Mouse (Mus musculus) forebrain, embryonic 13.5 days (tissue): ENCODE data around the gene A830031A19Rik. TPM values are rescaled to one million over a fixed set of nuclear protein-coding genes. Genes with fewer than 3 reads are reported as not detected.

Experiments used
- ATAC-seq: fragments of 200-750 bp; cut with Nextera tagmentation; 2 replicates; pipeline ENCODE4 v1.8.0; 2017
- H3K27ac ChIP-seq: fragments of 300-500 bp; sonication (generic); 2 replicates; pipeline ENCODE4 v1.5.1; 2015; ENCODE audit warnings: inconsistent platforms, mild to moderate bottlenecking, moderate library complexity
- H3K27me3 ChIP-seq: fragments of 300-500 bp; sonication (generic); 2 replicates; pipeline ENCODE4 v1.6.1; 2015; ENCODE audit warnings: mild to moderate bottlenecking, inconsistent platforms
- H3K36me3 ChIP-seq: fragments of 300-500 bp; sonication (generic); 2 replicates; pipeline ENCODE4 v1.6.1; 2015; ENCODE audit warnings: mild to moderate bottlenecking, inconsistent platforms; ENCODE audit not compliant: poor library complexity, severe bottlenecking
- H3K4me1 ChIP-seq: fragments of 300-500 bp; sonication (generic); 2 replicates; pipeline ENCODE4 v1.6.1; 2015; ENCODE audit warnings: inconsistent platforms
- H3K4me2 ChIP-seq: fragments of 300-500 bp; sonication (generic); 2 replicates; pipeline ENCODE4 v1.6.1; 2015; ENCODE audit warnings: inconsistent platforms, mild to moderate bottlenecking, moderate library complexity
- H3K4me3 ChIP-seq: fragments of 300-500 bp; sonication (generic); 2 replicates; pipeline ENCODE4 v1.5.1; 2015; ENCODE audit warnings: mild to moderate bottlenecking, inconsistent platforms
- H3K9ac ChIP-seq: fragments of 300-500 bp; sonication (generic); 2 replicates; pipeline ENCODE4 v1.6.1; 2015; ENCODE audit warnings: mild to moderate bottlenecking, inconsistent platforms
- H3K9me3 ChIP-seq: fragments of 300-500 bp; sonication (generic); replicated peaks from 2 replicates; pipeline ENCODE4 v1.6.1; 2016; ENCODE audit warnings: inconsistent platforms
- WGBS: fragments of 180-500 bp; shearing (Covaris S2); methylation state at CpG from one replicate; pipeline ENCODE4 v1.1.7; 2015; 5-methylcytosine and 5-hydroxymethylcytosine counted together
- polyA plus RNA-seq: library from polyadenylated mRNA; unstranded; fragments of >200 nt; fragmentation: Nextera tagmentation; extraction: Ambion mirVana; gene quantifications from 2 replicates; pipeline ENCODE4 v1.2.1, GENCODE M21; 2015

The A830031A19Rik gene
- polyA plus RNA-seq, 1 experiment from 2014 or later = not detected

- no peak overlapping the region for H3K4me2 ChIP-seq
Measured at GRCm38 (mm10) chr11:24103128-24103742, 28.4 kb upstream of the A830031A19Rik start.

GRCm38 (mm10) chr11:24102372-24102771, 27.5 kb upstream of the A830031A19Rik start:
- Histone ChIP-seq H3K4me1 (peaks cover 81% of the 10 kb centered on the region), H3K27me3 (no peaks in the 10 kb centered on the region), H3K27ac (no peak overlapping the region), H3K4me2 (no peak overlapping the region), H3K9ac (no peak overlapping the region), H3K4me3 (no peak overlapping the region), H3K36me3 (no peaks in the 10 kb centered on the region), H3K9me3 (no peaks in the 10 kb centered on the region)
- 72% methylated on average over 2 of the region's 2 CpGs for WGBS
- ATAC-seq = no peak

More at GRCm38 (mm10) chr11:24103128-24103742, 28.4 kb upstream of the A830031A19Rik start:
- Histone ChIP-seq H3K9me3 (no peaks in the 10 kb centered on the region), H3K27me3 (no peaks in the 10 kb centered on the region), H3K9ac (no peak overlapping the region), H3K27ac (no peak overlapping the region), H3K36me3 (no peaks in the 10 kb centered on the region), H3K4me1 (peaks cover 81% of the 10 kb centered on the region), H3K4me3 (no peak overlapping the region)
- ATAC-seq = no peak
- WGBS = 83% methylated on average over 6 of the region's 6 CpGs

- no peak overlapping the region for H3K9ac ChIP-seq
- ATAC-seq = no peak
- H3K4me3 ChIP-seq = no peak overlapping the region
- no peaks in the 10 kb centered on the region for H3K36me3 ChIP-seq
- H3K27ac ChIP-seq = 0 out of 2 replicates have a peak overlapping the region, but pooled peaks have one; percentile 82
- H3K27me3 ChIP-seq = no peaks in the 10 kb centered on the region
- peaks cover 82% of the 10 kb centered on the region for H3K4me1 ChIP-seq
- no peaks in the 10 kb centered on the region for H3K9me3 ChIP-seq
- no peak overlapping the region for H3K4me2 ChIP-seq
- 87% methylated on average over 3 of the region's 3 CpGs for WGBS
Measured at GRCm38 (mm10) chr11:24101625-24102024, 26.8 kb upstream of the A830031A19Rik start.

GRCm38 (mm10) chr11:24100449-24101070, 25.7 kb upstream of the A830031A19Rik start:
- ATAC-seq = peak; percentile 16; the same call in 1 of the 2 replicates
- WGBS = 47% methylated on average over 4 of the region's 4 CpGs
- peak overlapping the region; percentile 82 for H3K27ac ChIP-seq
- no peaks in the 10 kb centered on the region for H3K36me3 ChIP-seq
- H3K9ac ChIP-seq = peak overlapping the region; percentile 45; the same call in 1 of the 2 replicates
- H3K27me3 ChIP-seq = no peaks in the 10 kb centered on the region
- no peaks in the 10 kb centered on the region for H3K9me3 ChIP-seq
- H3K4me1 ChIP-seq = peaks cover 87% of the 10 kb centered on the region
- H3K4me2 ChIP-seq = peak overlapping the region; percentile 56
- H3K4me3 ChIP-seq = no peak overlapping the region

- H3K27ac ChIP-seq = peak overlapping the region; percentile 82
- H3K9me3 ChIP-seq = no peaks in the 10 kb centered on the region
- peak; percentile 36; the same call in 1 of the 2 replicates for ATAC-seq
- H3K36me3 ChIP-seq = no peaks in the 10 kb centered on the region
- H3K4me1 ChIP-seq = peaks cover 94% of the 10 kb centered on the region
- peak overlapping the region; percentile 56 for H3K4me2 ChIP-seq
- 7% methylated on average over 6 of the region's 7 CpGs for WGBS
- peak overlapping the region; percentile 49 for H3K9ac ChIP-seq
- H3K4me3 ChIP-seq = peak overlapping the region; percentile 12; the same call in 1 of the 2 replicates
- H3K27me3 ChIP-seq = no peaks in the 10 kb centered on the region
Measured at GRCm38 (mm10) chr11:24099886-24100293, 25.0 kb upstream of the A830031A19Rik start.

GRCm38 (mm10) chr11:24099215-24099614, 24.4 kb upstream of the A830031A19Rik start:
- ATAC-seq = no peak
- Histone ChIP-seq H3K27me3 (no peaks in the 10 kb centered on the region), H3K27ac (peak overlapping the region; percentile 82), H3K36me3 (no peaks in the 10 kb centered on the region), H3K9me3 (no peaks in the 10 kb centered on the region), H3K4me3 (peak overlapping the region; percentile 20), H3K9ac (peak overlapping the region; percentile 45), H3K4me2 (peak overlapping the region; percentile 56), H3K4me1 (peaks cover 96% of the 10 kb centered on the region)
- 65% methylated on average over 10 of the region's 10 CpGs for WGBS

GRCm38 (mm10) chr11:24098662-24099061, 23.8 kb upstream of the A830031A19Rik start:
- peak overlapping the region; percentile 56 for H3K4me2 ChIP-seq
- 10% methylated on average over 3 of the region's 3 CpGs for WGBS
- H3K27me3 ChIP-seq = no peaks in the 10 kb centered on the region
- peak overlapping the region; percentile 45 for H3K9ac ChIP-seq
- no peak for ATAC-seq
- no peaks in the 10 kb centered on the region for H3K36me3 ChIP-seq
- no peaks in the 10 kb centered on the region for H3K9me3 ChIP-seq
- peaks cover 99% of the 10 kb centered on the region for H3K4me1 ChIP-seq
- H3K4me3 ChIP-seq = peak overlapping the region; percentile 20
- H3K27ac ChIP-seq = peak overlapping the region; percentile 82

GRCm38 (mm10) chr11:24098069-24098468, 23.2 kb upstream of the A830031A19Rik start:
- Histone ChIP-seq H3K27me3 (no peaks in the 10 kb centered on the region), H3K4me3 (no peak overlapping the region), H3K9me3 (no peaks in the 10 kb centered on the region), H3K4me2 (peak overlapping the region; percentile 56), H3K9ac (peak overlapping the region; percentile 46; the same call in 1 of the 2 replicates), H3K4me1 (peaks cover 98% of the 10 kb centered on the region), H3K27ac (peak overlapping the region; percentile 93), H3K36me3 (0 out of 2 replicates have a peak, but pooled peaks cover under 1% of the 10 kb centered on the region)
- no peak for ATAC-seq
- 53% methylated on average over 5 of the region's 5 CpGs for WGBS

GRCm38 (mm10) chr11:24097026-24097425, 22.2 kb upstream of the A830031A19Rik start:
- Histone ChIP-seq H3K27ac (peak overlapping the region; percentile 93), H3K36me3 (peaks cover 7% of the 10 kb centered on the region; the same call in 1 of the 2 replicates), H3K4me2 (peak overlapping the region; percentile 56), H3K4me3 (peak overlapping the region; percentile 23), H3K9me3 (no peaks in the 10 kb centered on the region), H3K9ac (peak overlapping the region; percentile 65), H3K4me1 (peaks cover 97% of the 10 kb centered on the region), H3K27me3 (no peaks in the 10 kb centered on the region)
- 16% methylated on average over 6 of the region's 6 CpGs for WGBS
- no peak for ATAC-seq

- Histone ChIP-seq H3K9me3 (no peaks in the 10 kb centered on the region), H3K4me3 (peak overlapping the region; percentile 23), H3K36me3 (peaks cover 7% of the 10 kb centered on the region; the same call in 1 of the 2 replicates), H3K9ac (peak overlapping the region; percentile 65), H3K4me2 (peak overlapping the region; percentile 56), H3K27ac (peak overlapping the region; percentile 93), H3K4me1 (peaks cover 97% of the 10 kb centered on the region), H3K27me3 (no peaks in the 10 kb centered on the region)
- ATAC-seq = no peak
- WGBS = 30% methylated on average over 6 of the region's 6 CpGs
Measured at GRCm38 (mm10) chr11:24096483-24096882, 21.6 kb upstream of the A830031A19Rik start.

GRCm38 (mm10) chr11:24095656-24096353, 21.0 kb upstream of the A830031A19Rik start:
- H3K4me3 ChIP-seq = peak overlapping the region; percentile 23; the same call in 1 of the 2 replicates

More at GRCm38 (mm10) chr11:24095656-24096353, 21.0 kb upstream of the A830031A19Rik start:
- H3K4me1 ChIP-seq = peaks cover 97% of the 10 kb centered on the region
- ATAC-seq = peak; percentile 75
- no peaks in the 10 kb centered on the region for H3K9me3 ChIP-seq
- peak overlapping the region; percentile 93 for H3K27ac ChIP-seq
- 18% methylated on average over 7 of the region's 7 CpGs for WGBS
- no peaks in the 10 kb centered on the region for H3K27me3 ChIP-seq
- H3K9ac ChIP-seq = peak overlapping the region; percentile 65; the same call in 1 of the 2 replicates
- peak overlapping the region; percentile 56 for H3K4me2 ChIP-seq
- H3K36me3 ChIP-seq = peaks cover 7% of the 10 kb centered on the region; the same call in 1 of the 2 replicates
